Mouse (Mus musculus): ENCODE measurements around the gene C1qtnf9.

DNA sequence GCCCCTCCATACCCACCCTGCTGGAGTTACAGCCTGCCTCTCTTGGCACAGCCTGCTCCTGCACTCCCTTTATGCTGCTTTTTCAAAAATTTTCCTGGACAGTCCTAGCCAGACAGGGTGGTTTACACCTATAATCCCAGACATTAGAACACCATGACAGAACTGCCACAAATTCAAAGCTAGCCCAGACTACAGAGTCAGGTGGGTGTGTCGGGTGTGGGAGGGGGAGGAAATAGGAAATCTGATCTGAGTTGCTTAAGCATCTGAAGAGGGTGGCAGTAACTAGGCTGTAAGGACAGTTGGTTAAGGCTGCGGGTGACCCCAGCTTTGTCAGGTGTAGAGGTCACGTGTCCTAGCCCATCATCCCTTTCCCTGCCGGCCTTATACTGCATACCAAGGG is 40.8 kb upstream of the C1qtnf9 start:
- TF ChIP-seq GATA1 (IDR thresholded peaks at IDR 0.05; ENCODE audit: borderline replicate concordance, low read length) (no peak), FLI1 (IDR thresholded peaks at IDR 0.05; ENCODE audit: low read length) (no peak)
